Mouse (Mus musculus) ES-CJ7 (cell line): ENCODE results near the gene Eif3j1.
"Not testable (repeated sequence)": the region's sequence is repeated elsewhere in the genome, so short reads cannot be mapped to it uniquely, and the experiment has no call there.

Experiments used
- DNase-seq: peaks from one replicate; pipeline ENCODE4 v3.0.0; 2011; ENCODE audit warnings: low read depth, low spot score

Eif3j1 gene

DNA sequence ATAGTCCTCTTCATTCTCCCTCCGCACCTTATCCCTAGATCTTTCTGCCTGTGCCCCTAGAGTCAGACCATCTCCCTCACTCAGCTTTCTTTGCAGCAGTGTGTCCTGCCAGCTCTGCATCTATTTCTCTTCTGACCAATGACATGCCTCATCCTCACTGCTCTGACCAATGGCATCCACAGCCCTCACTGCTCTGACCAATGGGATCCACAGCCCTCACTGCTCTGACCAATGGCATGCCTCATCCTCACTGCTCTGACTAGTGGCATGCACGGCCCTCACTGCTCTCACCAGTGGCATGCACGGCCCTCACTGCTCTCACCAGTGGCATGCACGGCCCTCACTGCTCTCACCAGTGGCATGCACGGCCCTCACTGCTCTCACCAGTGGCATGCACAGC is 69.3 kb downstream of the Eif3j1 start:
- not testable (repeated sequence) for DNase-seq

- DNase-seq, result no peak
Observed at GRCm38 (mm10) chr2:122102070-122102469, 73.7 kb downstream of the Eif3j1 start.
